Mouse (Mus musculus): ENCODE results near the gene Gapvd1.
A peak's percentile ranks its signal among the peaks of the same experiment; 100 is the strongest.

Gapvd1 gene

DNA sequence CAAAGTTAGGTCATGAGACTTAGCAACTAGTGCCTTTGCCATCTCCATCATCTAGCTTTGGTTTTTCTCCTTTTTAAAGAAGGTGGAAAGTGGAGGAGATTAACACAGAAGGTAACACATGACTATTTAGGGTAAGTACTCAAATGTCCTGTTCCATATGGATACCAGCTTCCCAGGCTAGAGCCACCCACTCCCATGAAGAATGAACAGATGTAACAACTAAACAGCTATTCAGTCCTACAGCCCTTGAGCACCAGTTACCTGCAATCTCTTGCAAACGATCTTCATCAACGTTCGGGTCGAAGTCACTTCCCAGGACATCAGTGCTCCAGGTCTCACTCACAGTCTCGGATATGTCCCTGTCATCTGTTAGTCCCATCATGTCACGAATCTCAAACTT lies 43.1 kb downstream of the Gapvd1 start:
- no peak for DNase-seq (ENCODE audit: low read depth)

GRCm38 (mm10) chr2:34708675-34709074 lies 46.4 kb downstream of the Gapvd1 start:
- no peak for DNase-seq (ENCODE audit: low read depth)

GRCm38 (mm10) chr2:34696592-34696991 lies 58.4 kb downstream of the Gapvd1 start:
- DNase-seq (ENCODE audit: low read depth), result no peak

DNA sequence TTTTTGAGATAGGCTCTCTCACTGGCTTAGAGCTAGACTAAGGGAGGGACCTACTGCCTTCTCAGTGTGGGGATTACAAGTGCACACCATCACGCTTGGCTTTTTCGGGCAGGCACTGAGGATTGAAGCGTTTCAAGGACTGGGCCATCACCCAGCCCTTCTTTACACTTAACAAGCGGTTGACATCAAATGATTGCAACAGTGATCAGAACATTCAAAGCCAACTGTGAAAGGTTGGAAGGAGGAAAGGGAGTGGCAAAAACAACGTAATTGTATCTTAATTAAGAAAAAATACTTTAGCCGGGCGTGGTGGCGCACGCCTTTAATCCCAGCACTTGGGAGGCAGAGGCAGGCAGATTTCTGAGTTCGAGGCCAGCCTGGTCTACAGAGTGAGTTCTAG lies 62.2 kb downstream of the Gapvd1 start:
- no peak for DNase-seq (ENCODE audit: low read depth)

GRCm38 (mm10) chr2:34684076-34684870 lies 70.8 kb downstream of the Gapvd1 start:
- no peak for DNase-seq (ENCODE audit: low read depth)

DNA sequence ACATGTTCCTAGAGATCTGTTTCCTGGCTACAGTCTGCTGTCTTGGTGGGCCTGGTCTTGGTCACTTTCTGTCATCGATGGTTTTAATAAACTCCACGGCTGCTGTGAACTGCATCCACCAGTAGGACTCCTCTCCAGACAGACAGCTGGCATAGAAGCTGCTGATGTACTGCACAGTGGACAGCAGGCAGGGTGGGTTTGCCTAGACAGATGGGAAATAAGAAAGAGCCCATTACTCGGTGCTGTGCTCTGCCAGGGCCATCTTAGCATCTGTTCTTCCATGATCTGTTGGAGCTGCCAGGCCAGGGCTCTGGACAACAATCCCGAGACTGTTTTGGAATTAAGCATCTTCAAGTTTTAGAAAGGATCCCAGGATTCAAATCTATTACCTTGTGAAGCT lies 77.1 kb downstream of the Gapvd1 start:
- DNase-seq (ENCODE audit: low read depth), result no peak

GRCm38 (mm10) chr2:34677061-34677460 lies 78.0 kb downstream of the Gapvd1 start:
- DNase-seq (ENCODE audit: low read depth), result no peak

GRCm38 (mm10) chr2:34673846-34674245 lies 81.2 kb downstream of the Gapvd1 start:
- no peak for DNase-seq (ENCODE audit: low read depth)

GRCm38 (mm10) chr2:34671385-34672026 lies 83.5 kb downstream of the Gapvd1 start:
- DNase-seq (ENCODE audit: low read depth), result peak; percentile 30

DNA sequence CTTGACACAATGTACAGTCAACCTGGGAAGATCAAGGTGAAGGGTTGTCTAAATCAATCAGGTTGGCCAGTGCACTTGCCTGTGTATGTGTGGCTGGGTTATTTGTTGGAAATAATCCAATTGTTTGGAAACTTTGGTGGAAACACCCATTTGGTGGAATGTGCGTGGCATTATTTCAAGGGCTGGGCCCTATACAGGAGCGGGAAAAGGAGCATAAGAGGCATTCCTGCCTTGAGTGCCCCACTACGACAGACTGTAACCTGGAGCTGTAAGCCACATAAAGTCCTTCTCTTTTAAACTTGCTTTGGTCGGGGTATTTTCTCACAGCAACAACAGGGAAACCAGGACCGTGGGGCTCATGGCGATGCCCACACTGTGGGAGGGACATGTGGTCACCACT lies 84.6 kb downstream of the Gapvd1 start:
- DNase-seq (ENCODE audit: low read depth), result no peak

DNA sequence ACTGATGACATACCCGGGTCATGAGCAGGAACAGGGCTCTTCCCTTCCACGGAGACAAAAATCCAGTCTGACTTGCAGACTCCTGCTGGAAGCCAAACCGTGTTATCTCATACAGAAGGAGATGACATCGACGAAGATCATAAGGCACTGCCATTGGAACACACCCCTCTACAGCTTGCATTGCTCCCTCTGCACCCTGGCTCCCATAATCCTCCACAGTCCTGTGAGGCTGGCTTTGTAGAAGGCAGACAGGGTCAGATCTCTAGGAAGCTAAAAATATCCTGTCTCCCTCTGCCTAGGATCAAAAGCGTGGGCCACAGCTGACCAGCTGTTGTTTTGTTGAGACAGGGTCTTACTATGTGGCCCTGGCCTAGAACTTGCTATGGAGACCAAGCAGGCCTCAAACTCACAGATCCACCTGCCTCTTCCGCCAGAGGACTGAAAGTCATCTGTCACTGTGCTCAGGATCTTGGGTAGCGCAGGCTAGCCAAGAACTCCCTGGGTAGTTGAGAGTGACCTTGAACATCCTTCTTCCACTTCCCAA lies 85.8 kb downstream of the Gapvd1 start:
- no peak for DNase-seq (ENCODE audit: low read depth)

- no peak for DNase-seq (ENCODE audit: low read depth)
Observed at GRCm38 (mm10) chr2:34668440-34669191, 86.4 kb downstream of the Gapvd1 start.

- no peak for DNase-seq (ENCODE audit: low read depth)
Observed at GRCm38 (mm10) chr2:34667820-34668219, 87.2 kb downstream of the Gapvd1 start.

- no peak for DNase-seq (ENCODE audit: low read depth)
Observed at GRCm38 (mm10) chr2:34647410-34647809, 107.6 kb downstream of the Gapvd1 start.

DNA sequence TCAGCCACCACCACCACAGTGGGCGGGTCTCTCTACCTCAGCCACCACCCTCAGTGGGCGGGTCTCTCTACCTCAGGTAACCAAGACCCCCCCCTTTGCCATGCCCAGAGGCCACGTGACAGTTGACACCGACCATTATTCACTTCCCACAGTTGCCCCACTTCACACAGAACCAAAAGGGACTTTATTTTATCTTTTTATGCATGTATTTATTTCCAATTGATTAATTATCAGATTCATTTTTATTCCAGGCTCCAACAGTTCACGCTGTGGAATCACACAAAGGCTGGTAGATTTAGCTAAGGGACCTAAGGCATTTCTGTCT lies 108.5 kb downstream of the Gapvd1 start:
- DNase-seq (ENCODE audit: low read depth), result no peak

- DNase-seq (ENCODE audit: low read depth), result peak; percentile 77
Observed at GRCm38 (mm10) chr2:34645851-34646540, 109.0 kb downstream of the Gapvd1 start.

DNA sequence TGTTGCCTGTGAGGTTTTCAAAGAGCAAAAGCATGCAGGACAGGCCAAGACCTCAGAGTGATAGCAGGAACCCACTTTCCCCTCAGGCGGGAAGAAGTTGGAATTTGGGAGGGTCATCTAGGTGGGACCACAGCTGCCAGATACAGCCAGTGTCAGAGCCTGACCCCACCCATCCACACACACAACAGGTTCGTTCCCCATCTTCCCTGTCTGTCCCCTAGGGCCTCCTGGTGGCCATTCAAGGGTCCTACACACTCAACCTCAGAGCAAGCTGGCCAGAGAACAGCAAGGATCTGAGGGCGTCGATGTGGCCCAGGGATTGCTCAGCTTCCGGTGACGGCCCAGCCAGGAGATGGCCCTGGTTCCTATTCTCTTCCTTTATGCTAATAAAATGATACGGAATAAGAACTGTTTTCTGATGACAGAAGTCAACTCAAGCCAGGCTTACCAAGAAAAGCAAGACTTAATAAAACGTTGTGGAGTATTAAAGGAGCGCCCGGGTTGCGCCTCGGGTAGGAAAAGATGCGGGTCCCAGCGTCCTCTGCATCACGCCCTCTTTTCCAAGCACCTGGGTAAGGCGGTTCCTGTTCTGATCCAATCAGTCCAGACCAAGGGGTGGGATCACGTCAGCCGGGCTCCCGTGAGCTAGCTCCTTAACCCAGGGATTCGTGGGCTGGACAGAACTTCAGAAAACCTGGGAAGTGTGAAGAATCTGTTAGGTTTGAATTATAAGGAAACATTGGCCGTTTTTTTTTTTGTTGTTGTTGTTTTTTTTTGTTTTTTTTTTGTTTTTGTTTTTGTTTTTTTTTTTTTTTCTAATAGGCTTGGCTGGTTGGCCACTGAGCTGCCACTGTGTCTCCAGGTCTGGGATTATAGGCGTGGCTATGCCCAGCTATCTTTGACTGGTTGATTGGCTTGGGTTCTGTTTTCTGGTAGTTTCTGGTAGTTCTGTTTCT lies 110.2 kb downstream of the Gapvd1 start:
- peak; percentile 50 for DNase-seq (ENCODE audit: low read depth)

GRCm38 (mm10) chr2:34642351-34642750 lies 112.7 kb downstream of the Gapvd1 start:
- DNase-seq (ENCODE audit: low read depth), result peak; percentile 66

- DNase-seq (ENCODE audit: low read depth), result no peak
Observed at GRCm38 (mm10) chr2:34639725-34640124, 115.3 kb downstream of the Gapvd1 start.

GRCm38 (mm10) chr2:34638955-34639650 lies 115.9 kb downstream of the Gapvd1 start:
- DNase-seq (ENCODE audit: low read depth), result peak; percentile 66
